Comparison of ENCODE assay signal across 9 mouse cellular contexts in the genomic region with DNA sequence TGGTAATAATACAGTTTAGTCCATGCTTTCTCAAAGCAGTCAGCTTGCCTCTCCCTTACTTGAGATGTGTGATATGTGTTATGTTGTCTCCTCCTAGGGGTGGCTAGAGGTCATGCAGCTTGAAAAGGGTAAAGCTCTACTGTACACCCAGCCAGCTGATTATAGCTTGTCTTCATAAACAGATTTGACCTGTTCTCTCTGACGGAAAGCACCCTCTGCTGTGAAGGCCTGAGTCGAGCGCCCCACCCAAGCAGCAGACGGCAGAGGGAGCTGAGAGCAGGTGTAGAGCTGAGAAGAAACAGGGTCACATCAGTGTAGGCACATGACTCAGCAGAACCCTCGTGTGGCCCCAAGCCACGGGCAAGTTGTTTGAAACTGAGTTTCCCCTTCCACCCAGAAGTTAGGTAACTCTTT. TPM values are rescaled to one million over a fixed set of nuclear protein-coding genes. Genes with fewer than 3 reads are reported as not detected.
DNase-seq lines count a peak whose midpoint lies in the region; ATAC-seq and TF ChIP-seq lines count a peak whose summit lies in the region.
"Had no signal": no experiment of that assay in that cellular context is flagged by ENCODE, and none has a peak within 500 bp of the region (broad histone marks: within the 10 kb centered on the region; RNA-seq: fewer than 3 reads in every experiment).

No protein-coding gene starts in this region.

- TF ChIP-seq CTCF in embryonic fibroblast, embryonic 13.5 days (IDR thresholded peaks at IDR 0.05; ENCODE audit: borderline replicate concordance, insufficient read depth, low read length): 0 out of 2 replicates have a peak, but pooled peaks have one; percentile 0
- peak; percentile 88 for TF ChIP-seq CTCF in liver, postnatal 0 days (IDR thresholded peaks at IDR 0.05; ENCODE audit: low read depth)

- H3K9me3 ChIP-seq in liver, postnatal 0 days (ENCODE audit: low read length): no peaks in the 10 kb centered on the region
- no peaks in the 10 kb centered on the region for H3K9me3 ChIP-seq in forebrain, embryonic 10.5 days
- H3K9me3 ChIP-seq: limb, embryonic 12.5 days had no signal

- no peak overlapping the region for H3K4me2 ChIP-seq in liver, postnatal 0 days (ENCODE audit: low read depth, low read length)
- H3K4me2 ChIP-seq: limb, embryonic 12.5 days had no signal

- no peak overlapping the region for H3K4me3 ChIP-seq in embryonic fibroblast, embryonic 13.5 days (ENCODE audit: insufficient read depth, low read length)
- H3K4me3 ChIP-seq in liver, postnatal 0 days (ENCODE audit: low read depth, low read length): no peak overlapping the region
- H3K4me3 ChIP-seq in forebrain, embryonic 10.5 days: no peak overlapping the region
- H3K4me3 ChIP-seq: limb, embryonic 12.5 days had no signal

- peaks cover 6% of the 10 kb centered on the region for H3K4me1 ChIP-seq in embryonic fibroblast, embryonic 13.5 days (ENCODE audit: control insufficient read depth, insufficient read depth, low read length)
- peaks cover 33% of the 10 kb centered on the region for H3K4me1 ChIP-seq in liver, postnatal 0 days (ENCODE audit: insufficient read depth)
- no peaks in the 10 kb centered on the region for H3K4me1 ChIP-seq in forebrain, embryonic 10.5 days
- H3K4me1 ChIP-seq: limb, embryonic 12.5 days had no signal

- H3K9ac ChIP-seq in liver, postnatal 0 days (replicated peaks): no peak overlapping the region
- H3K9ac ChIP-seq: limb, embryonic 12.5 days had no signal

- H3K27ac ChIP-seq in embryonic fibroblast, embryonic 13.5 days (ENCODE audit: insufficient read depth, low read length): no peak overlapping the region
- H3K27ac ChIP-seq in liver, postnatal 0 days (ENCODE audit: low read depth): peak overlapping the region; percentile 46; the same call in 1 of the 2 replicates
- H3K27ac ChIP-seq in forebrain, embryonic 10.5 days: no peak overlapping the region
- H3K27ac ChIP-seq: limb, embryonic 12.5 days had no signal

- peaks cover 14% of the 10 kb centered on the region for H3K36me3 ChIP-seq in liver, postnatal 0 days (replicated peaks; ENCODE audit: insufficient read depth, low read length)
- peaks cover 35% of the 10 kb centered on the region for H3K36me3 ChIP-seq in forebrain, embryonic 10.5 days (replicated peaks)

- TF ChIP-seq EP300 in liver, postnatal 0 days (IDR thresholded peaks at IDR 0.05; ENCODE audit: low read depth): no peak

- WGBS in liver, postnatal 0 days (ENCODE audit: insufficient replicate concordance): 15% methylated on average over 6 of the region's 6 CpGs
- WGBS in forebrain, embryonic 10.5 days: 73% methylated on average over 6 of the region's 6 CpGs

- no peaks in the 10 kb centered on the region for H3K27me3 ChIP-seq in liver, postnatal 0 days (ENCODE audit: insufficient read depth, low read length)
- H3K27me3 ChIP-seq in forebrain, embryonic 10.5 days (ENCODE audit: poor library complexity, severe bottlenecking): no peaks in the 10 kb centered on the region
- H3K27me3 ChIP-seq: limb, embryonic 12.5 days had no signal

- no peak for TF ChIP-seq POLR2A in embryonic fibroblast, embryonic 13.5 days (IDR thresholded peaks at IDR 0.05; ENCODE audit: low read depth, low read length)

- DNase-seq in right cerebral cortex, adult 2 months (ENCODE audit: low spot score in 2 of 2): peak; percentile 38 to 47
- DNase-seq in right cerebral cortex, adult 18-20 months: no peak
- DNase-seq in adrenal gland, adult 8-10 months: peak; percentile 44
- peak; percentile 39 for DNase-seq in liver, postnatal 0 days
- peak; percentile 37 to 67 for DNase-seq in spleen, postnatal 10 days (ENCODE audit: low spot score in 2 of 2)
- no peak for DNase-seq in forebrain, embryonic 10.5 days (ENCODE audit: extremely low spot score, low spot score)

- peak; percentile 91 for ATAC-seq in inflammation-experienced regulatory T-cells, adult 6 months
- ATAC-seq in liver, postnatal 0 days: peak; percentile 75

RNA-seq across cellular contexts. Expression of a gene that starts 15.6 kb away (rescaled TPM):
- 1 to 10 TPM in 3 of 4 experiments, under 1 TPM in 1; 0.73 to 6.4 (median 3.8) TPM for total RNA-seq in adrenal gland, adult 8-10 months (2022)
- 2.1 and 4.7 TPM in 2 replicates for polyA plus RNA-seq in embryonic fibroblast, embryonic 13.5 days (2011; ENCODE audit: insufficient read length, low read depth, missing spikeins)
- polyA plus RNA-seq in inflammation-experienced regulatory T-cells, adult 6 months (2017; shearing (Covaris generic)): not detected
- polyA plus RNA-seq in liver, postnatal 0 days (2015; fragmentation: Nextera tagmentation; extraction: Ambion mirVana): 0.05 and 0.38 TPM in 2 replicates
- polyA plus RNA-seq in forebrain, embryonic 10.5 days (2016; fragmentation: Nextera tagmentation; extraction: Ambion mirVana): 0.07 and 0.21 TPM in 2 replicates

RNA-seq across cellular contexts. Expression of a gene that starts 42.8 kb away (rescaled TPM):
- 10 to 100 TPM in 2 of 4 experiments, 1 to 10 TPM in 2; 5.7 to 13.6 (median 9.3) TPM for total RNA-seq in adrenal gland, adult 8-10 months (2022)
- polyA plus RNA-seq in embryonic fibroblast, embryonic 13.5 days (2011; ENCODE audit: insufficient read length, low read depth, missing spikeins): 12.3 and 15.6 TPM in 2 replicates
- polyA plus RNA-seq in inflammation-experienced regulatory T-cells, adult 6 months (2017; shearing (Covaris generic)): 1 to 10 TPM in 1 of 3 experiments, under 1 TPM in 2; 0.39 to 1.6 (median 0.91) TPM
- 0.53 and 0.72 TPM in 2 replicates for polyA plus RNA-seq in liver, postnatal 0 days (2015; fragmentation: Nextera tagmentation; extraction: Ambion mirVana)
- 9.2 and 9.4 TPM in 2 replicates for polyA plus RNA-seq in forebrain, embryonic 10.5 days (2016; fragmentation: Nextera tagmentation; extraction: Ambion mirVana)

RNA-seq across cellular contexts. Expression of a gene that starts 46.7 kb away (rescaled TPM):
- total RNA-seq in adrenal gland, adult 8-10 months (2022): 10 to 100 TPM; 42.1 to 61.0 (median 50.0) TPM
- polyA plus RNA-seq in embryonic fibroblast, embryonic 13.5 days (2011; ENCODE audit: insufficient read length, low read depth, missing spikeins): 37.9 and 41.2 TPM in 2 replicates
- polyA plus RNA-seq in inflammation-experienced regulatory T-cells, adult 6 months (2017; shearing (Covaris generic)): 10 to 100 TPM in 2 of 3 experiments, 1 to 10 TPM in 1; 9.4 to 13.7 (median 11.0) TPM
- 2.1 and 2.5 TPM in 2 replicates for polyA plus RNA-seq in liver, postnatal 0 days (2015; fragmentation: Nextera tagmentation; extraction: Ambion mirVana)
- 12.2 and 12.8 TPM in 2 replicates for polyA plus RNA-seq in forebrain, embryonic 10.5 days (2016; fragmentation: Nextera tagmentation; extraction: Ambion mirVana)

Comparison
In these comparisons a context has a peak if more than half of its experiments do, and no peak if none do; other contexts are left out.
1. DNase-seq: peak in right cerebral cortex, adult 2 months (2 of 2), adrenal gland, adult 8-10 months (single experiment), liver, postnatal 0 days (single experiment) and spleen, postnatal 10 days (2 of 2); none in right cerebral cortex, adult 18-20 months (single experiment) and forebrain, embryonic 10.5 days (single experiment).